Mouse (Mus musculus) embryo, embryonic 11.5 days (tissue): Measurements from ENCODE around the gene Eif4a1.

Experiments used
- DNase-seq: peaks from one replicate; pipeline ENCODE4 v3.0.0-alpha.2; 2012; ENCODE audit warnings: low read depth, low spot score

Eif4a1 gene

DNA sequence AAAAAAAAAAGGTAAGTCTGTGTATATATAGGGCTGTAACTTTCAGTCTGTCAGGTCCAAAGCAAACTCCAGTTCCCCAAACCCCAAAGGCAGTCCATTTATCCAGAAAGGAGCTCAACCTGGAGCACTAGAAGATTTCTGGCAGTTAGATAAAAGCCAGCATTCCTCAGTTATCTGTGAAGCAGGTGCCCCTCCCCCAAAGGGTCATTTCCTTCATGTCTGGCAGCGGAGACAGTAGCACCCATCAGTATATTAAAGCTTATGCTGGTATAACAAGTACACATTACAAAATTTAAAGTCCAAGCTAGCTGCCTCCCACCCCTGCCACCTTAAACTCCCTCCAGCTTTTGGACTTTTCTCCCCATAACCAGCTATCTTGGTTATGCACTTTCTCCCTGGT, 27.4 kb upstream of the Eif4a1 start:
- DNase-seq = no peak

DNA sequence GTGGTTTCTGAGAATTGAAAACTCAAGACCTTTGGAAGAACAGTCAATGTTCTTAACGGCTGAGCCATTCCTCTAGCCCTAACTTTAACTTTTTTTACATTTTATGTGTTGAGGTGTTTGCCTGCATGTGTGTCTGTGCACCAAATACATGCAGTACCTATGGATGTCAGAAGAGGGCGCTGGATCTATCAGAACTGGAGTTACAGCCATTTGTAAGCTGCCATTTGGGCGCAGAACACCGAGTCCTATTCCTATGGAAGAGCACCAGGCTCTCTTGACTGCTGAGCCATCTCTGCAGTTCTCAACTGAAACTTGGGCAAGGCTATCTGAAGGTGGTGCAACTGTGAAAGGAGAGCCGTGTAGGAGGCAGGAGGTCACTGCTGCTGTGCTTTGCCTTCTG, 26.4 kb upstream of the Eif4a1 start:
- no peak for DNase-seq

DNA sequence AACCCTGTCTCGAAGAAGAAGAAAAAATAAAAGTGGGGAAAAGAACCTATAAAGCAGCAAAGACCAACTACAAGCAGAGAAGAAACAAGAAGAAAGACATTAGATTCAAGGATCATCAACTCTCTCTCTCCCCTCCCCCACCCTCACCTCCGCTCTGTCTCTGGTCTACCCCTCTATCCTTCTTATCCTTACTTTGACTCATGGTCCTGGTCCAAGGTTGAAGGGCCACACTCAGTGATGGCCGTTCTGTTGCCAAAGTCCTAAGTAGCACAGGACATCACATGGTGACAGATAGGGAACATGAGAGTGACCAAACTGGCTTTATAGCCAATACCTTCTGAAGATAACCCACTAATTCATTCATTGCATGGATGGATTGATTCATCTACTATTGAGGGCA, 25.2 kb upstream of the Eif4a1 start:
- no peak for DNase-seq

DNA sequence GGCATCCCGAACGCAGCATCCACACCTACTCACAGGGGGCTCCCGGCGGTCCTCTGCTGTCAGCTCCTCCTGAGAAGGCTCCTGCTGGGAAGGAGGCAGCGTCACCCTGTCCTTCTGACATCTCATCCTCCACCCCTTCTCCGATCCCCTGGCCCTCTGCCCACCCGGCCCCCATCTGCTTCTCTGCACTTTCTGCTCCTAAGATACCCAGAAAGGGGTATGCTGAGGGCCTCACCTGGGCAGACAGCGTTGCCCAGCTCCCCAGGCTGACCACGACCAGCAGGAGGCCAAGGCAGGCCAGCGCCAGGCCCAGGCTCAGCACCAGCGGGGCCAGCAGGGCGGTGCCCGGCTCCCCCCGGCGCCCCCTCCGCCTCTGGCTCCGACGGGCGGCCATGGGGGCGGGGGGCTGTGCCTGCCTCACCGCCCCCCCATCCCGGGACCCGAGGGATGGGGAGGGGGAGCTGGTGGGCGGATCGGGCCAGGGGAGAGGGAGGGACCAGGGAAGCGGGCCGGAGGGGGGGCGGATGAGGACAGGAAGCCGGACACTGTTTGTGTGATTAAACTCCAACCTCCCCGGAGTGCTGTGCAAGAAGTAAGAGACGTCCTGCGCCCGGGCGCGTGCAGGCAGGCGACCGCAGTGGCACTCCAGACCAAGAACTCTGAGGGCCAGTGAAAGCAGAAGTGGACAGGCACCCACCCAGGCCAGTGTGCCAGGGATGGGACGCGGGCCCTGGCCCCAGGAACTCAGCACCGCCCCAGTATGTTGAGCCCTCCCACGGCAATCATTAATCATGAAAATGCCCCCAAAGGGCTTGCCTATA, 23.3 kb upstream of the Eif4a1 start, which contains the start of the genes Tnfsf12 and Tnfsfm13:
Gene Tnfsf12, minus strand, starts transcription at position 489 of the 821 bp plus-strand sequence.
Gene Tnfsfm13, minus strand, starts transcription at position 738 of the 821 bp plus-strand sequence.
- DNase-seq = no peak

DNA sequence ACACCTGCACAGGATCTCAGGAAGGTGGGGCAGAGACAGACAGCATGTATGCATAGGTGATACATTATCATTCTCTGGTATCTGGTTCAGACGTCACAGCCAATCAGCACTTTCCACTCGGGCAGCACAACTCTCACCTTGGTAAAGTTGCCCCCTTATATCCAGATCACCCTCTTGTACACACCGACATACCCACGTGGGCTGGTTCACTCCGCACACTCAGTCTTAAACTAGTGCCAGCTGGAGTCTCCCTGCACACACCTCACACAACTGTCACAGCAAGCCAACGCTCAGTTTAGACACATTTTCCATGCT, 22.8 kb upstream of the Eif4a1 start:
- no peak for DNase-seq

DNA sequence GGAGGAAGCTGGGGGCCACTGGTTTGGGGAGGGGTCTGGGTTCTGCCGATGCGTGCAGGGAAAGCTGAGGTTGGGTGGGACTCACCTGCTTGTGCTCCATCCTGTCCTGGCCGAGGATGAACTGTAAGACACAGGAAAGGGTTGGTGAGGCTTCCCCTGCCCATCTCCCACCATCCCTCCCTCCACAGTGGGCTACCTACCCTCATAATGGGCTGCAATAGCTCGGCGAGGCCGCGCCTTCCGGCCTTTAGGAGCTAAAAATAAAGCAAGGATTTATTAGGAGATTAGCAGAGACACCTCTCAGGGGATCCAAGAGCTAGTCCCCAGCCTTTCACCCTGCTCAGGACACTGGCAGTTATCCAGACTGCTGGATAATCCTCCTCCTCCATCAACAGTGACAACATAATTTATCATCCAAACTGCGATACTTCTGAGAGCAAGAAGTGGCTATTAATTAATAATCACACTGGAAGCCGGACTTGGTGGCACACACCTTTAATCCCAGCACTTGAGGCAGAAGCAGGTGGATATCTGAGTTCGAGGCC, 21.3 kb upstream of the Eif4a1 start:
- no peak for DNase-seq

DNA sequence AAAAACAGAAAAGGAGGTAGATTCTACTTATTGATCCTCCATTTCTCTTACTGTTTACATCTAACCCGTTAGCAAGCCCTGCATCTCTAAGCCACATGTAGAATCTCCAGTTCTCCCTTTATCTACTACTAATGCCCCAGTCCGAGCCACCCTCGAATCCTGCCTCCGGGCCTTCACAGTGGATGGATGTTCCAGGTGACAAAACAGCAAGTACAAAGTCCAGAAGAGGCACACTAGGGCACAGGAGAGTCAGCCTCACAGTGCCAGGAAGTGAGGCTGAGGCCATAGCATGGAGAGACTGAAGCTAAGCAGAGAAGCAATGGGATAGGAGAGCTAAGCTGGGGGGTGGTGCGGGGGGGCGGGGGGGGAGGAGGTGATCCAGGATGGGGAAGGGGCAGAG, 20.6 kb upstream of the Eif4a1 start:
- no peak for DNase-seq

DNA sequence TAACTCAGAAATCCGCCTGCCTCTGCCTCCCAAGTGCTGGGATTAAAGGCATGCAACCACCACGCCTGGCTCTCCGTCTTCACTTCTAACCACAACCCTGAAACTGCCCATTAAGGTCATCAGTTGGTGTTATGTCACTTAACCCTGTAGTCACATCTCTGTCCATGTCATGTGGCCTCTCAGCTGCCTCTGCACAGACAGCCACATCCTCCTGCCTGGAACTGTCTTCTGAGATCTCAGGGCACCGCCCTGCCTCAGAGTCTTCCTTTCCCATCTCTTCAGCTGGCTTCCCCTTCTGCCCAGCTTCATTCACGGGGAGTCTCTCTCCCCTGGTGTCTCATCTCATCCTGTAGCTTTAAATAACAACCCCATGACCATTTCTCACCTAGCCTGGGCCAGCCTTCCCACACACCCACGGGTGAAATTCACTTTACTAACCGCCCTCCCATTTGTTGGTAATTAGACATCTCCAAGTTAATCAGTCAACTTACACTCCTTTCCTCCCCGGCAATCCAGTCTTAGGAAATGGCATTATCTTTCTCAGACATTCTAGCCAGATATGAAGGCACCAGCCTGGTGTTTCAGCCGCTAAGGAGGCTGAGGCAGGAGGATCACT, 20.1 kb upstream of the Eif4a1 start:
- DNase-seq = no peak

DNA sequence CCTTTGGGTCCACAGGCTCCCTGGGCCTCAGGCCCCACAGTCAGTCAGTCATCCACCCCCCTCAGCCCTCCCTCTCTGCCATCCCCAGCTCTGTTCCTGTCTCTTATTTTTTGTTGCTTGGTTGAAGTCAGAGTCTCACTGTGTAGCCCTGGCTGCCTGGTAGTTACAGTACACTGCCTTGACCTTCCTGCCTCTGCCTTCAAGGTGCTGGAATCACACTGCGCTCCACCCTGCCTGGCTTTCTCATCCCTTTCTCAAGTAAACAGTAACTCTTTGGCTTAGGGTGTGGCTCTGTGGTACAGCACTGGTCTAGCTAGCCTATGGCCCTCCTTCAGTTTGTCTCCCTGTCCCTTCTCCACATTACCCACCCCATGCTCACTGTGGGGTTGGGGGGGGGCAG, 17.7 kb upstream of the Eif4a1 start:
- no peak for DNase-seq

DNA sequence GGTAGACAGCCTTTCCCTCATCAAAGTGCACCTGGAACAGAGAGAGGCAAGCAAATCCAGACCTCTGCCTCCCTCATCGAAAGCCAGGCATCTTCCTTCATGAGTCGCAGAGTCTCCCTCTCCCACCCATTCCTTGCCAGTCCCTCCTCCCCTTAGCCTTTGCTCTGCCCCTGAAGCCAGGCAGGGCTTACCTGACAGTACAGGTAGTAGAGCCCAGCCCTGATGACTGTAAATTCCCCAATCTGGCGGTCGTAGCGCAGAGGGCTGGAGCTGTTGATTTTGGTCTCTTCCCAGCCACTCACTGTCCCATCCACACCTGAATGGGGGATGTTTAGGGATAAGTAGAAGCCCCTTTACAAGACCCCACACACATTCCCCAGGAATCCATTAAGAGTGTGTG, 14.8 kb upstream of the Eif4a1 start:
- DNase-seq = no peak

DNA sequence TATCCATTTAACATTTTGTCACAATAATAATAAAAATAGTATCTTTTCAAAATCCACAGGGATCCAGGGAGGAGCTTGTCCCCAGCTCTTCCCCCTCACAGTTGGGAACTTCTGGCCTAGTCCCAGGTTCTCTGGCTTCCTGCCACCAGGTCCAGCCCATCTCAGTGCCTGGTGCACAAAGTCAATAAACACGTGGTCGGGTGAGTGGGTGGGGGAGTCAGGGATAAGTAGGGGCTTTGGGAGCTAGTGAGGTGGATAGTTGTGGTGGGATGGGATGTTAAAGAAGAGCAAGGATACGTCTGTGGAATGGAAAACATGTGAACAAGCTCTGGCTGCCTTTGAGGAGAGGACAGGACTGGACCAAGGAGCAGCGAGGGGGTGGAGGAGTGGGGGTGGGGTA, 14.2 kb upstream of the Eif4a1 start:
- no peak for DNase-seq

DNA sequence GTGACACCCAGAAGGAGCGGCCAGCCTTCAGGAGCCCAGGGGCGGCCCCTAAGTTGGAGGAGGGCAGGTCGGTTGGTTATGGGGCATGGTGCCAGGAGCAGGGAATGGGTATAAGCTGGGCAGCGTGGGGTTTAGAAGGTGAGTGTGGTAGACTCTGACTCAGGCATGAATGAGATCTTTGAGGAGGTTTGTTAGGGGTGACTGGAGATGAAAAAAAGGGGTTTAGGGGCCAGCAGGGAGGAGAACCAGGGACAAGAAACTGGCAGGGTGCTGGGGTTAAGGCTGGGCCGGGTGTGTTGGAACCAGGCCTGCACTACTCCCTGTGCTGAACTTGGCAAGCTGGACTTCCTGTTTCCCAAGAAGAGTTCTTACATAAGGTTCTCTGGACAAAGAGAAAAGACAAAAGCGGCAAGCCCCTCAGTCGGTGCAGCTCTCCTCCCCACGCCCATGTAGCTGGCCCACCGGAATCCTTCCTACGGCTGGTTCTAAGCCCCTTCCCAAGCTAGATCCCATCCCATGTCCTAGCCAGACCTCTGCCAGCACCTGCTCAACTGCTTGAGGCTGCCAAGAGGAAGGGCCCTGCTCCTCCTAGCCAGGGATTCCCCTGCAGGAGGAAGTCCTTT, 13.4 kb upstream of the Eif4a1 start, which contains the start of gene Tnfsf13:
Gene Tnfsf13, minus strand, starts transcription at position 259 of the 623 bp plus-strand sequence.
- DNase-seq = no peak

DNA sequence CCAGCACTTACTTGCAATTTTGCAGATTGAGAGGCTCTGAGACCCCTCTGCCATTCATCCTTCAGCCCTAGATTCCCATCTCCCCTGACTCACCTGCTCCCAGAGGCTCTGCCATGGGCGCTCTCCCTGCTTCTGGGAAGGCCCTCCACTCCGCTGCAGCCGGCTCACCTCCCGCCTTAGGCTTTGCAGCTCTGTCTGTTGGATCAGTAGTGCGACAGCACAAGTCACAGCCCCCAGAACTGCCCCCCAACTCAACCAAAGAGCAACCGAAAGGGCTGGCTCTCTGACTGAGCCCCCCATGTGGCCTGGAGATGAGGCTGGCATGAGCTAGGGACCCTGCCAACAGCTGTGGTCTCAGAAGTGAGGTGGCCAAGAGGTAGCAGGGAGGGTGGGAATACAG, 12.7 kb upstream of the Eif4a1 start:
- DNase-seq = no peak

DNA sequence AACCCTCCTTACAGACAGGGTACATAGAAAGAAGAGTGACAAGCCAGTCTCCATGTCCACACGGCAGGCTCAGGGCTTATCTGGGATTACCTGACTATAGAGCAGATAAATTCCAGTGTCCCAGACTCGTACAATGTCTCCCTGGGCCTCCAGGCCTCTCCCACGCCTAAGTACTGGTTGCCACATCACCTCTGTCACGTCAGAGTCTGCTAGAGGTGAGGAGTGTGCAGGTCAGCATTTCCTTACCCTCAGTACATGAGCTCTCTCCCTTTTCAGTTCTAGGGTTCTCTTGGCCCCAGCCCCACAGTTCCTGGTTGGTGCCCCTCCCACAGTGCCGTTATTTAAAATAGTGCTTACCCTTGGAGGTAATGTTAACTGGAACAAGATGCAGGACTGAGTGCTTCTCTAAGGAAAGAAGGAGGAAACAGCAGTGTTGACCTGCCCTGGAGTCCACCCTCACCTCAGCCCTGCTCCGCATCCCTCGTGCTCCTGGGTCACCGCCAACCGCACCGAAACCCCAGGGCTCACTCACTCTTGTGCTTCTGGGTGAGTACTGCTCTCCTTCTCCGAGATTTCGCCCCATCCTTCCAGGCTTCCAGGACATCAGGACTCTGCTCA, 12.0 kb upstream of the Eif4a1 start:
- DNase-seq = no peak

DNA sequence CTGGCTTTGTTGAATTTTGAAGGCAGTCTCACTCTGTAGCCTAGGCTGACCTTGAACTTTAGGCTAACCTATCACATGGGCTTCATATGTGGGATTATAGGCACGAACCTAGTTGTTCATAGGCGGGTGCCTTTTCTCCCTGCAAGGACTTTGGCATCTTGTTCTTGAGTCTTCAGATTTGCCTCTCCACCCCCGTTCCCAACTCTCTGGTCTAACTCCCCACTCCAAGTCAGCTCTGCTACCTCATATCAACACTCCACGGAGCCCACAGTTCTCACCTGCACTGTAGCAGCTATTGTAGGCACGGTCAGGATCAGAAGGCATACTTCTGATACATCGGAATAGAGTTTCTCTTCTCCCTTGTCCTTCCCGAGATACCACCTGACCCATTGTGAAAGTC, 11.4 kb upstream of the Eif4a1 start:
- DNase-seq = no peak

DNA sequence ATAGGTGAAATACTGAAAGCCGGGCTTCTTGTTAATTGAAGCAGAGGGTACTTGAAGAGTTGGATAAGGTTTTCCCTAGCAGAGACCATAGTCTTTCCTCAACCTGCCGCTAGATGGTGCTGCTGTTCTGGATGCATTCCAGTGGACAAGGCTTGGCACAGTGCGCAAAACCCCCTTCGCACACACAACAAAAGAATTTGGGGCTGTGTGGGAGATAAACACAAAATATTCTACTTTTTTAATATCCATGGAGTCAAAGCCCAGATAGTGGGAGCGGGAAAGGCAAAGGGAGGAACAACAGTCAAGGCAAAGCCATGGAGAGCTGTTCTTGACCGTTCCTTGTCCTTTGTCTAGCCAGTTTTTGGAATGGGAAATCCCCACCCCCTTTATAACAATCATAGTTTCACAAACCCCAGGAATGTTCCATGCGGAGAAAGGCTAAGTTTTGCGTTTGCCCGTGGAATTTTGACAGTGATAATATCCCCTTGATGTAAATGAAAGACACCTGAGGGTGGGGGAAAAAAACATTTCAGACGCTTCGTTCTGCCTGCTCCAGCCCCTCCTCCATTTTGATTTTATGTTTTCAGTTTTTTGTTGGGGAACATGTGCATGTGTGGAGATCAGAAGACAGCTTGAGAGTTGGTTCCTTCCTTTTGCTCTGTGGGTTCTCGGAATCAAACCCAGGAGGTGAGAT, 10.8 kb upstream of the Eif4a1 start:
- peak; percentile 88 for DNase-seq

DNA sequence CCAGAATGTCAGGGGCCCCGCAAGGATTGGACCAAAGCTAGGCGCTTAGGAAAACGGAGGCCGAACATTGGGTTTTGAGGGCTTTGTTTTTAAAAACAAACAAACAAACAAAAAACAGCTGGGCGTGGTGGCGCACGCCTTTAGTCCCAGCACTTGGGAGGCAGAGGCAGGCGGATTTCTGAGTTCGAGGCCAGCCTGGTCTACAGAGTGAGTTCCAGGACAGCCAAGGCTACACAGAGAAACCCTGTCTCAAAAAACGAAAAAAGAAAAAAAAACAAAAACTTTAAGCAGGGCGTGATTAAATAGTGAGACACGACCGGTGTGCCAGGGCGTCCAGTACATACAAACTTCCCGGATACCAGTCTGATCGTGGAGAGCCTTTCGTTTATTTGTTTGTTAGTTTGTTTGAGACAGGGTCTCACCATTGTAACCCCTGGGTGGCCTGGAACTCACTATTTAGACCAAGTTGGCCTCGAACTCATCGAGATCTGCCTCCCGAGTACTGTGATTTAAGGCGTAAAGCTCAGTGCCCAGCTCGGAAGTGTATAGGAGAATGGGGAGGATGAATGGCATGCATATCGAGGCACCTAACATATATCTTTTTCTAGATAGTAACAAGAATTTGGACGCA, 10.1 kb upstream of the Eif4a1 start:
- no peak for DNase-seq

DNA sequence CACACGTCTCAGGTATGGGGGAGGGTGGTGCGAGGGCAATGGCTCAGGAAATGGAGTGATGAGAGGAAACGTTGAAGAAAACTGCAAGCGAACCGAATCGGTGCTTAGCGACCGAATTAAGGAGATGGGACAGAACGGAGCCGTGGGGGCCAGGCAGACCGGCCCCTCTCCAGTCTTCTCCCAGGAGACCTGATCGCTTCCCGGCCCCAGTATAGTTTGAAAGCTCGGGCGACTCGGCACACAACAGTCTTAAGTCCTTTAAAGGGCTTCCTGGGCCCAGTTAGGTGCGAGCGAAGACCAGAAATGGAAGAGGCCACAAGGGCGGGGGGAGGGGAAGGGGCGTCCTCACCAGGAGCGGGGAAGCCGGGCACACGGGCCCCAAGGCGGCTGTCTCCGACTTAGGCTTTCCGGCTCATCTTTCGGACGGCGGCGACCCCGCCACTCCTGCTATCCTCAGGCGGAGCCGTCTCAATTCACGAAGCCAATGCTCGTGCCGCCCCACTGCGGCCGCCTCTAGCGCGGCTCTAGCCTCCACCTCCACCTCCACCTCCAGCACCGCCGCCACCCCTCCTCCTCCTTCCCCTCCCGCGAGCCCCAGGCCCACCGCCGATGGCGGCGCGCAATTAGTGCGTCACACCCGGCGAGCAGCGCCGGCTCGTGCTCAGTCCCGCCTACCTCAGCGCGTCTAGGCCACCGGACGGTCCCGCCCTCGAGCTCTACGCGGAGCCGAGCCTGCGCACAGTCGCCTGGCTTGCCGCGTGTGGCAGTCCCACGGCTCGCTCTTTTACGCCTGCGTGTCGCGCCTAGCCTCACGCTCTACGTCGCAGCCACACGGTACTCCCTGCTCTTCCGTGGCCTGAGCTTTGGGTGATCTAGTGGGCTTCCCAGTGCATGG, 9.3 kb upstream of the Eif4a1 start, which contains the start of gene Senp3:
Gene Senp3, minus strand, starts transcription at position 771 of the 895 bp plus-strand sequence.
- peak; percentile 94 for DNase-seq

DNA sequence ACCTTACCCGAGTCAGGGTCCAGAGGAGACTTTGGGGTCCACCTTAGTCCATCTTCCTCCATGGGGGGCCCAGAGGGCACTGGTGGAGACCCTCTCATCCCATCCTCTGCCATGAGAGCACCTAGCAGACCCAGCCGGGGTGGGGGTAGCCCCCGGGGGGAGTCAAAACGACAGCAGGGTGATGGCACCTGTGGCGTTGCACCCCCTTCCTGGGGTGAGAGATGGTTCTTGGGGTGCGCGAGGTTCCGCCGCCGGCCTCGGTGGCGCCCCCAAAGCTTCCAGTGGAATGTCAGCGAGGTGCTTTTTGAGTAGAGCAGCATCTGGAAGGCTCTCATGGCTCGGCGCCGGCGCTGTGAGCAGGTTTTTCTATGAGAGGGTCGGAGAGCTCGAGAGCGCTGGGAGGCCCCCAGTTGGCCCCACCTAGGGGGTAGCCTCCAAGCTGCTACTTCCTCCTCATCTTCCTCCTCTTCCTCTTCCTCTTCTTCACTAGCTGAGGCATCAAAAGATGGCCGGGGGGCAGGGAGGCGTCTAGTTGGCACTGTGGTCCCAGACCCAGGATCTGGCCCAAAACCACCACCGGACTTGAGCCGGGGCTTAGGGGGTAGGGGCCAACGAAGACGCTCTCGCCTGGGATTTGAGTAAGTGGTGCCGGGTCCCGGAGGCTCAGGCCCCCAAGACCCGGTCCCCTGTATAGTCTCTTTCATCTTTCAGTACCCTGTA, 8.1 kb upstream of the Eif4a1 start:
- DNase-seq = no peak
